Mouse (Mus musculus) layer of hippocampus, adult 8-10 months (tissue): ENCODE measurements at regions not wholly inside any gene's neighbourhood (a gene's known extent, or its start where the extent isn't known, plus 50 kb on each side); places are given as distances from the start of the nearest gene placed in this dataset.

ENCODE experiments used
- DNase-seq, 2 experiments: peaks; one replicate each; pipeline ENCODE4 v3.0.0; 2022; ENCODE audit warnings: low spot score in 2 of 2

DNA sequence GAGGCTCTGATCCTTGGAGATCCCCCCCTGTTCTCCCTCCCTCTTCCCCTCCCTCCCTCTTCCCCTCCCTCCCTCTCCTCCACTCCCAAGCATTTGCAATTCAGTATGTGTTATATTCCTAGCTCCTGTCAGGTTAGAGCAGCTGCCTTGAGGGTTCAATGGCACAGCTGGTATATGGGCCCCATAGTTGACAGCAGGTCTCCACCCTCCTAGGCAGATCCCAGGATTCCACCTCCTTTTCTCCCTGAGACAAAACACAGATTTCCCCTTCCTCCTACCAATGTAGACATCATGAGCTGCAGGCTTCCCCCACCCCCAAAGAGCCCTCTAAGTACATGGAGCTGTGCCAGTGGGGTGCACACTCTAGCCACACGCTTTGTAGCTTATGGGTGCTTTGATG lies 137.8 kb downstream of the Unc5cl start:
- DNase-seq, result no peak

DNA sequence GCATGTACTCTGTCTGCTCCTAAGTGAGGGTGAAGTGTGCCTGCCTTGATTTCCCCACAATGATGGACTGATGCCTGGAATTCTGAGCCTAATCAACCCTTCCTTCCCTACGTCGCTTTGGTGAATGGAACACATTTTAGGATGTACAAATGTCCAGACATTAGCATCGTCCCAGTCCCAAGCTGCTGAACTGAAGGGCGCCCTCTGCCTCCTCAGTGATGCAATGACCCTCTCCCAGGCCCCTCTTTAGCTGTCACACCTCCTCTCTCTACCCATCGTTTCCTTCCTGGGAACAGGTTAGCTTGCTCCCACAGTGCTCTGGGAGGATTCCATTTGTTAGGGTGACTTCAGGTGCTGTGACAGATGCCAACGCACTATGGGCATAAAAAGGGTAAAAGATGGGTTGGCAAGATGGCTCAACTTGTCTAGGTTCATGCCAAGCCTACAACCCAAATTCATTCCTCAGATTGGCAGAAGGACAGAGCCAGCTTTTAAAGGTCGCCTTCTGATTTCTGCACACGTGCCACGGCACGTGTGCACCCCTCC lies 140.8 kb downstream of the Unc5cl start:
- DNase-seq, result no peak

DNA sequence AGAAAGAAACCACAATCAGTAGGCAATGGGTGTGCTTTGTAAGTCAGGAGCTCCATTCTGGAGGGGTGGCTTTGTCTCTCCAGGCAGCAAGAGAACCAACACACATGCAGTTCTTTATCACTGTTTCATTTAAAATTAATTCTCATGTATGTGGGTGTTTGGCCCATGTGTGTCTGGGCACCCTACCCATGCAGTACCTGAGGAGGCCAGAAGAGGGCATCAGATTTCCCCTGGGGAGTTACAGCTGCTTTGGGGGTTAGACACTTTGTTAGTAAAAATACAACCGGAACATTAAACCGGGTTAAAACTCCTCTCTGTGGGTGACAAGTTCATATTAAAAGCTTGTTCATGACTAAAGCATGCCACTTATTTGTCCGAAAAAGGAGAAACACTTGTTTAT lies 141.7 kb downstream of the Unc5cl start:
- DNase-seq, result peak in 1 of 2 experiments; percentile 31

DNA sequence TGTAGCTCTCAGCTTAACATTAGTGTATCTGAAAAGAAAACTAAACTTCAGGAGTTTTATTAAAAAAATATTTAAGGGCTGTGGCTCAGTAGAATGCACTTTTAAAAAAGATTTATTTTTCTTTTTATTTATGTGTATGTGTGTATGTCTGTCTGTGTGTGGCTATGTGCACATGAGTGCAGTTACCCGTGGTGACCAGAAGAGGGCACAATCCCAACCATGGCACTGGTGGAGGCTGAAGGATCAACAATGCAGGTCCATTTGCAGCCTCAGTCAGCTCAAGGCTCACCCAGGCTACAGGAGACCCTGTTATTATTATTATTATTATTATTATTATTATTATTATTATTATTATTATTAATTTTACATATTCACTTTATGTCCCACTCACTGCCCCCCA lies 142.6 kb downstream of the Unc5cl start:
- DNase-seq, result no peak

DNA sequence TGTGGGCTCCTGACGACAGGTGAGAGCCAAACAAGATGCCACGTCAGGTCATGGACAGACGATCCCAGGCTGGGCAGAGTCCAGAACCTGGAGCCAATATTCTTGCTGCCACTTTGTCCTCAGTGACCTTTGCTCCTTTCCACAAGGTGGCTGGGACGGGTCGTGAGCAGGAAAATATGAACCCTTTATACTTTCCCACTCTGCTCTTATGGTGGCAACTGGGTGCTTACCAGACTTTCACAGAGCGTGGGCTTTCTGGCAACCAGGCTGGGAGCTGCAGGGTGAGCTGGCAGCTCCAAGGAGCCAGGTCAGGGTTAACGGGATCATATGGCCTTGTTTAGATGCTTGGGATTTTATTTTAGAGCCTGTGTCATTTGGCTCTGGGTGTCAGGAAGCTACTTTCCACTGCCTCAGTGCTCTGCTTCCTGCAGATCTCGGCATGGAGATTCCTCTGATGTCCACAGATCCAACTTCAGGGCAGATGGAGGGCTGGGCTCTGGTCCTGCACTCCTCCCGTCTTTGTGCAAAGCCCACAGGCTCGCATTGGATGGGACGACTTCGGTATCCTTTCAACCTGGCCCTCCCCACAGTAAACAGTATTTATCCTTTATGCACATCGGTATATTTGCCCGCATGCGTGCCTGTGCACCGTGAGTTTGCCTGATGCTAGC lies 143.9 kb downstream of the Unc5cl start:
- no peak for DNase-seq

DNA sequence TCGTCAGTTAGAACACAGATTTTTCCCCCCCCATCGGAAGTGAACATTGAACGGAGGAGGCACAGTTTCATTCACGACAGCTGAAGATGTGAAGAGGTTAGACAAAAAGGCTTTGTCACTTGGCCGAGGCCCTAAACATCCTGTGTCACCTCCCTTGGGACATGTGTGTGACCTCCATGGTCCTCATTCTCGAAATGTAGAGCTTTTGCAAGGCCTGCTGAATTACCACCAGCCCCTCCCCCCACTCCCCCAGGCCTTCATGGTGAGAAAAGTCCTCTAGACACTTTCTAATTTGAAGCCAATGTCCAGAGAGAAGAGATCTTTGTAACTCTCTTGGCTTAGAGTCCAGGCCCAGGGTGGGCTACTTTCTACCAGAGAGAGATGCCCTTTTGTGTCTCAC lies 145.5 kb downstream of the Unc5cl start:
- no peak for DNase-seq

DNA sequence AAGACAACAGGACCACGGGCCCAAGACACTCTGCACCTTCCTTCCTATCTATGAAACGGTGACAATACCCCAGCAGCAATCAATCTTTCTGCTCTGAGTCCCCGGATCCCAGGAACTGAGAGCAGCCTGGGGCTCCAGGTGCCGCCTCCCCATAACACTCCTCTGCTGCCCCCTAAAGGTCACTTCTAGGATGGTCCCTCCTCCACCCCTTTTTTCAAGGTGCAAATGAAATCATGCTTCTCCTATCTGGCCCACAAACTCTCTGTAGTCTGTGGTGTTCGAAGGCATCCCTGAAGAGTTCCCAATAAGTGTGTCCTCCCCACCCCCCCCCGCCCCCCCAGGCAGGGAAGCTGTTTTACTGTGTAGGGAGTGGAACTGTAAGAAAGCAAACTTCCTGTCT lies 147.9 kb downstream of the Unc5cl start:
- peak; percentile 23 to 50 for DNase-seq

DNA sequence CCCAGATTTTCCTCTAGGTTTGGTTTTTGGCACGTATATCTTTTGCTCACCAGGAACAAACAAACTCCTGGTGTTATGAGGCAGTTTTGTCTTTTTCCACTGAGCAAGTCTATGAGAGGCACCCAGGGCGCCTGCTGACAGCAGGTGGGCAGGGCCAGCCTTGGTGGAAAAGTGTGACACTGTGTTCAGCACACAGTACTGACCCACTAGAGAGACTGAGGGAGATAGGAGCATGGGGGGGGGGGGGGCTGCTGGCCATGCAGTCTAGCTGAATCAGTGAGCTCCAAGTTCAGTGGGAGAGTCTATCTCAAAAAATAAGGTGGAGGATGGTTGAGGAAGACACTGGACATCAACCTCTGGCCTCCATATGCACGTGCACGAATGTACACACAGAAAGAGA lies 152.1 kb downstream of the Unc5cl start:
- no peak for DNase-seq

DNA sequence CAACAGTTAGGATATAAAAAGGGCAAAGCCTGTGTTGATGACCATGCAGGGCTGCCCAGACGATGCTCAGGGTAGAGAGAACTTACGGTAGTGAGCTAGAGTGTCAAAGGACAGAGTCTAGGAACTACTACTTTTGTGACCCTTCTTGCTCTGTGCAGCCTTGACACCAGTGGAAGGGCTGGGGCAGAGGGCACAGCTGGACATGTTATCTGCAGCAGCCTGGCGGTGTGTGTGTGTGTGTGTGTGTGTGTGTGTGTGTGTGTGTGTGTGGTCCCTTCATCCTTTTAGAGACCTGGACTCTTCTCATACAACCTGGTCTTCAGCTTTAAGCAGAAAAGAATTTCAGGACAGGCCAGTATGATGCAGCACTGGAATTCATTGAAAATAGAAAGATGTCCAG lies 153.6 kb downstream of the Unc5cl start:
- DNase-seq, result no peak

DNA sequence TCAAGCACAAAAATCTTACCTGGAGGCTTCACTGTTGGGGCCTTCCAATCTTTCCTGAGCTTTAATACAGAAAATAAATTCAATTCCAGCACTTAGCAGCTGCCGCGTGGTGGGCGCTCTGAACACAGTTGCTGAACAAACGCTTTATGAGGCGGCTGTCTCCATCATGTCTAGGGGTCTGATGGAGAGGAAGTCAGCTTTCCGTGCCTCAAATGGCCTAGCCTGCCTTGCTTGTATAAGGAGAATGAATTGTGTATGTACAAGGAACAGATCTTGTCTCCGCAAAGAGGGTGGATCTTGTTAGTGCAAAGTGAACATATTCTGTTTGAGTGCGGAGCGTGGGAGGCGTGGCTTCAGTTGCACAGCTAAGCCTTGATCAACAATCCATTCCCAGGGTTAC lies 155.4 kb downstream of the Unc5cl start:
- DNase-seq, result no peak

DNA sequence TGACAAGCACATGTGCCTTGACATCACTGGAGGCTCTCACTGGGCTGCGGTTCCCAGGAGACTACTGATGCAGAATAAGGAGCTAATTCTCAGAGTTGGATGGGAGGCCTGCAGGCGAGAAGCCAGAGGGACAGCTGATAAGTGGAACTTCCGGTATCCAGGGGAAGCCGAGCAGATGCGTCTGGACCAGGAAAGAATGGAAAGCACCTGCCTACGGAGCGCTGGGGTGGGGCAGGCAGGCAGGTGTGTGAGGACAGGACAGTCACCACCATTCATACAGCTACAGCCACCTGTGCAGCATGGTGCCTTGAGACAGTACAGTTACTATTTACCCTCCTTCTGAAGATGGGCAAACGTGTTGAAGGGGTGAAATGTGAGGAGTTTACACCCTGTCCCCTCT lies 156.1 kb downstream of the Unc5cl start:
- DNase-seq, result no peak

DNA sequence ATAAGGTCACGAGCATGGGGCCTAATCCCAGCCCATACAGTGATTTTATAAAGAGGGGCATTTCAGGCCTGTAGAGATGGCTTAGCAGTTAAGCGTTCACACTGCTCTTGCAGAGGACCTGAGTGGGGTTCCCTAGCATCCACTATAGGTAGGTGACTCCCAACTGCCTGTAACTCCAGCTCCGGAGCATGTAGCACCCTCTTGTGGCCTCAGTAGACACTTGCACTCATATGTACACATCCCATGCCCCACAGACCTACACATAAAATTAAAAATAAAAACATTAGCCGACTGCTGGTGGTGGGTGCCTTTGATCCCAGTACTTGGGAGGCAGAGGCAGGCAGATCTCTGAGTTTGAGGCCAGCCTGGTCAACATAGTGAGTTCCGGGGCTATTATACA lies 158.8 kb downstream of the Unc5cl start:
- no peak for DNase-seq

DNA sequence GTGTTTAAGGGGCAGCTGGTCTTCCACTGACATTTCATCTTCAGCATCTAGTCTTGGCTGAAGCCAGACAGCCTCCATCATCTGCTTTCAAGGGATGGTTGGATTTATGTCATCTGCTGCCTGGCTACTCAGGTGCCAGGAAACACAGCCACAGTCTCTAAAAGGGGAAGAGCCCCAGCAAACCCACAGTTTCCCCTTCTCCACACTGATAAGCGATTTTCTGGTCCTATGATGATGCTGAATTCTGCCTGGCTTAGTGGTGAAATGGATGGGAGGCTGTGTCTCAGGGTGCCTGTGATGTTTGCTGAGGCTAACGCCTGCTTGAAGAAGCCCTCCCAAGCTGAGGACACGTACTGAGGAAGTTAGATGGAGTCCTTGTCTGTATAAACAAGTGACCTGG lies 160.5 kb downstream of the Unc5cl start:
- DNase-seq, result no peak

DNA sequence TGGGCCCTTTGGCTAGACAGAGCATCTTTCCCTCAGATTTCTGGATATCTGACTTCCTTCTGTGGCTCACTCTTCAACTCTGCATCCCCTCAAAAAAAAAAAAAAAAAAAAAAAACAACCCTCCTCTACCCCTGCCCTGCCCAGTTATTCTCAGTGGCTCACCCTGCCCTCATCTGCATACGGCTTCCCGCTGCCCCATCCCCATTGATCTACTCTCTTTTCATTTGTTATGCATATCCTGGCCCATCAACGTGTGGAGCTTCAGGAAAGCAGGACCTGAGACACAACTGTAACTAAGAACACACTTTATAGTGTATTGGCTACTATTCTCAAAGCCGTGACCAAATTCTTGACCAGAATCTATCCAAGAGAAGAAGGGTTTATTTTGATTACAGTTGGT lies 161.5 kb downstream of the Unc5cl start:
- DNase-seq, result no peak

DNA sequence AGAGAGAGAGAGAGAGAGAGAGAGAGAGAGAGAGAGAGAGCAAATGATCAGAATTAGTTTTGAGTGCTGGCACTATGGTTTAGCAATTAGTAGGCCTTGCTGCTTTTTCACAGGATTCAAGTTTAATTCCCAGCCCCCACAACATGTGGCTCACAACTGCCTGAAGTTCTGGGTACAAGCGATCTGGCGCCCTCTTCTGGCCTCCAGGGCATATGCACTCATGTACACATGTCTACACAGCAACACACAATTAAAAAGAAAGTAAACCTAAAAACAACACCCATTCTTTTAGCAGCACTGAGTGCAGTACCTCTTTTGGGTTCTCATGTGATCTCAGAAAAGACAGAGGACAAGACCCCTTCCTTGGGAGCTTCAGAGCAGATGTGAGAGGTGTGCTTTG lies 166.2 kb downstream of the Unc5cl start:
- DNase-seq, result no peak

DNA sequence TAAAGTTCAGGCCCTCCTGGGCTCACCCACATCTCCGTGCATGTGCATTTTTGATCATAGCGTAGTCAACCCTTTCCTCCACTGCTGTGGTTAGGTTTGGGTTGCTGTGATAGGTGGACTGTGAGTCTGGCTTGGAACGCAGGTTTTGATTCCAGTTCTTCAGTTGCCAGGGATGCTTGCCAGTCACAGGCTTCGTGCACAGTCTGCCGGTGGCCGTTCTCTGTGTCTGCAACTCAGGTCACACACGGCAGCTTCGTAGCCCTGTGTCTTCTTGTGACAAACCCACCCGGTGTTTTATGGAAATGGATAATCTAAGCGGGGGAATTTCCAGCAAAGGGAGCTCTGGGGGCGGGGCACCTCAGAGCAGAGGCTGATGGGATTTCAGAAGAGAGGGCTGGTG lies 167.0 kb downstream of the Unc5cl start:
- DNase-seq, result no peak

DNA sequence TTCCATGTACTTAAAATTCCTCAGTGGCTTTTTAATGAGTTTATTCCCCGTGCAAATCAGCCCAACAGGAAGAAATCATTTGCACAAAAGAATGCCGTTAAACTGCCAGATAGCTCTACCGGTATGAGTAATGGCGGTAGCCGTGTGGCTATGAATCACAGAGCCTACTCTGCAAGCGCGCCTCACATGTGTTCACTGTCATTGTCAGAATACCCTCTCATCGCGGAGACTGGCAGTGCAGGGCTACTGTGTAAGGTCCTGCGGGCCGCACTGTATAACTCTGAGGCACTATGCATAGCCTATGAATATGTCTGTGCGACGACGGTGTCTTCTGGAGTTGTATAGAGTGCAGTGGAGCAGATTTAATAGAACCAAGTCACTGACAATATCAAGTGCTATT lies 170.2 kb downstream of the Unc5cl start:
- no peak for DNase-seq

DNA sequence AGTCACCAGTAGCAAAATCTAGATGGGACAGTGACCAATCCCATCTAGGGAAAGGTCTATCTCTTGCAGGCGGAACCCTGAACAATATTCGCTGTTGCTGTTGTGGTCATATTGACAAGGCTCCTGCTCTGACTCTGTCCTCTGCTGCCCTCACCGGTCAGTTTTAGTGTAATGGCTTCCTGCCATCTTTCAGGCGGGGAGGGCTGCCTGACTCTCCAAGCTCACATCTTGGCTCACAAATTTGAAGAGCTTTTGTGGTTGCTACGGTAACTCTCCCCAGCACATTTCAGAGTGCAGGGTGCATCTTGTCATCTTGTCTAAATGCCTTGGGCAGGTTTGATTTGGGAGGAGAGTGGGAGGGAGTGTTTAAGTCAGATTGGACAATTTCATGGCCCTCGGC lies 171.3 kb downstream of the Unc5cl start:
- DNase-seq, result no peak

DNA sequence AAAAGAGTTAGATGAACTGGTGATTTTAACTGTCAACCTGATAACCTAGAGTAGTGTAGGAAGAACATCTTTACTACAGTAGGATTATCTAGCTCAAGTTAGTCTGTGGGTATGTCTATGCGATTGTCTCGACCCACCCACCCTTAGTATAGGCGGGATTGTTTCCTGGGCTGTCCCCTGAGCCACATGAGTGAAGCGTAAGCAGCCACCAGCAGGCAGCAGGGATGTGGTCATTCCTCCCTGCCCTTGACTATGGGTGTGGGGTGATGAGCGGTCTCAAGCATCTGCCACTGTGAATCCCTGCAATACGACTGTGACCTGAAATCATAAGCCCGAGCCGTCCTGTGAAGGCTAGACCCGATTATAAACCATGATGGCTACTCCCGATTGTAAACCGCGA lies 184.9 kb downstream of the Unc5cl start:
- DNase-seq, result no peak

DNA sequence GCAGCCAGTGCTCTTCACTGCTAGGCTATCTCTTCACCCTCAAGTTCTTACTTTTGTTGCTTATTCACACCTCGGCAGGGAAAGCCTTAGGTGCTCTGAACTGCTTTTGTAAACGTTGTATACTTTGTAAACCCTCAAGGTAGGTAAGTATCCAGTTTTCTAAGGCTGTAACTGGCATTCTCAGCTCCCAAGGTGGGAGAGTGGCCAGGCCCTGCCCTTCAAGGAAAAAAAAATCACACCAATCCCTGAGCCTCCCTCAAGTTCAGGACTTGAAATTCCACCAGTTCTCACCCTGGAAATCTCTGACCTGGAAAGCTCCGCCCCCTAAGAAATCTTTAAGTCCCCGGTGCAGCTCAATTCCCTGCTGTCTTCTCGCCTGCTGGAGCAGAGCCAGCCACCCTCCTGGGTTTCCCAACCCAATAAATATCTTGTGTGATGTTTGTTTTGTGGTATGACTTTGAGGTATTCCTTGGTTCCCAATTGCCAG lies 188.9 kb downstream of the Unc5cl start:
- no peak for DNase-seq

DNA sequence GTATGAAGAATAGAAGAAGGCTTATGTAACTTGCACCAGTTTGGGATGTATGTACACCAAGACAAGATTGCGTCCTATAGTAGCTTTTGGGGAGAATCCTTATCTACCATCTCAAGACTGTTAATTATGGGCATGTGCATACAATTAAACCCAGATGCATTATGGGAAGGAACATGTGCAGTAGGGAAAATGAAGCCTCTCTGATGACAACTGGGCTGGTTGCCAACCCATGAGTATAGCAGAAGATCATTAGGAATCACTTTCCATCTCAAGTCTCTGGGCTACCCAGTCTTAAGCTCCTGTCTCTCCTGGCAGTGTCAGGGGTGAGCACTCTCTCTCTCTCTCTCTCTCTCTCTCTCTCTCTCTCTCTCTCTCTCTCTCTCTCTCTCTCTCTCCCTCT lies 190.4 kb downstream of the Unc5cl start:
- no peak for DNase-seq

DNA sequence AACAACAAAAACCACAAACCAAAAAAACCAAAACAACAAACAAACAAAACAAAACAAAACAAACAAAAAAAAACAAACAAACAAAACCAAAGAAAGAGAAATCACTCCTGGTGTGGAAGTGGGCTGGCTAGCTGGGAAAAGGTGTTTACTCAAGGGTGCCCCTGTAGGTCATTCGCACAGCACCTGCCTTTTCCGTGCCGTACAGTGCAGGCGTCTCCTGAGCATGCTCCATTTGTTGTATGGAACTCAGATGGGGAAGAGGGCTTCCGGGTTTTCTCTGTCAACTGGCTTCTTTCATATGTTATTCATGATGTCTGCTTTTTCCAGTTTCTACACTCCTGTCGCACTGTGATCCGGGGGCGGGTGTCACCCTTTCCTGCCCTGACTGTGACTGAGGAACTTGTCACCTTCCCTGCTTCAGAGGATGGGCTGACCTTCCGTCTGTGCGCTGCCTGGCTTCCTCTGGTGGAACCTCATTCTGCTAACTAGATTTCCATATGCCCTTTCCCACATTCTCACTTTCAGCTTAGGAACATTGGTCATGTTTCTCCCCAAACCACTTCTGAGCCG lies 192.0 kb downstream of the Unc5cl start:
- no peak for DNase-seq

DNA sequence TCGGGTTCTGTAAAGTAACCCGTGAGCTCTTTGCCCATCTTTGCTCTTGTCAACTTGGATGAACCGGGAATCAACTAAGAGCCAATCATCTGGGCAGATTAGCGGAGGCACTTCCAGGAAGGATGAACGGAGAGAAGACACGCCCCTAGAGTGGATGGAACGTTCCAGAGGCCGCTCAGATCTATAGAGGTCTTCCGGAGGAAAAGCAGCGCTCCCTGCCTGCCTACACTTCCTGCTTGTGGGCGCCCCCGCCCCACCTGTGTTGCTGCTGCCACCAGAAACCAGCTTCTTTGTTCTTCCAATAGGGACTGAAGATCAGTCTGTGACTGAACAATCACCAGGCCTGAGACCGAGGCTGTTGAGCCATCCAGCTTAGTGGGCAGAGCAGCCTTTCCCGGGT lies 192.7 kb downstream of the Unc5cl start:
- DNase-seq, result no peak
